Mouse (Mus musculus) layer of hippocampus, adult 11-12 months (tissue): ENCODE measurements around the gene Nsf.
"Not testable (repeated sequence)": the region's sequence is repeated elsewhere in the genome, so short reads cannot be mapped to it uniquely, and the experiment has no call there.

Experiments used
- DNase-seq: peaks from one replicate; pipeline ENCODE4 v3.0.0; 2022; ENCODE audit warnings: low spot score

Gene Nsf

GRCm38 (mm10) chr11:103892831-103893230, 61.0 kb downstream of the Nsf start:
- DNase-seq, result no peak

DNA sequence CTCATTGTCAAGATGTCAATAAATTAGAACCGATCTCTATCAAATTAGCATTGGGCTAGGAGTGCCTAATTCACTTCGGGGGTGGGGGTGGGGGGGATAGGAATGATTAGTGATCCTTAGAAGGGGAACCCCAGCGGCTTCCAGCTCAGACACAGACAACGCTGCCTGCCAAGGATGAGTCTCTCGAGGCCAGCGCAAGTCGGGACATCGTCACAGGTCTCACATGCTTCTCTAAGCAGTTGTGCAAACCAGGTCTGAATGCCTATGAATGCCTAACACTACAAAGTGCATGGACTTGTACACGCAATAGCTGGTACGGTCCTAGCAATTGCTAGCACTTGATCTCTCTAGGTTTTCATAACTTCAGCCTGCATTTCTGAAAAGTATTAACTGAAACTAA, 62.1 kb downstream of the Nsf start:
- no peak for DNase-seq

DNA sequence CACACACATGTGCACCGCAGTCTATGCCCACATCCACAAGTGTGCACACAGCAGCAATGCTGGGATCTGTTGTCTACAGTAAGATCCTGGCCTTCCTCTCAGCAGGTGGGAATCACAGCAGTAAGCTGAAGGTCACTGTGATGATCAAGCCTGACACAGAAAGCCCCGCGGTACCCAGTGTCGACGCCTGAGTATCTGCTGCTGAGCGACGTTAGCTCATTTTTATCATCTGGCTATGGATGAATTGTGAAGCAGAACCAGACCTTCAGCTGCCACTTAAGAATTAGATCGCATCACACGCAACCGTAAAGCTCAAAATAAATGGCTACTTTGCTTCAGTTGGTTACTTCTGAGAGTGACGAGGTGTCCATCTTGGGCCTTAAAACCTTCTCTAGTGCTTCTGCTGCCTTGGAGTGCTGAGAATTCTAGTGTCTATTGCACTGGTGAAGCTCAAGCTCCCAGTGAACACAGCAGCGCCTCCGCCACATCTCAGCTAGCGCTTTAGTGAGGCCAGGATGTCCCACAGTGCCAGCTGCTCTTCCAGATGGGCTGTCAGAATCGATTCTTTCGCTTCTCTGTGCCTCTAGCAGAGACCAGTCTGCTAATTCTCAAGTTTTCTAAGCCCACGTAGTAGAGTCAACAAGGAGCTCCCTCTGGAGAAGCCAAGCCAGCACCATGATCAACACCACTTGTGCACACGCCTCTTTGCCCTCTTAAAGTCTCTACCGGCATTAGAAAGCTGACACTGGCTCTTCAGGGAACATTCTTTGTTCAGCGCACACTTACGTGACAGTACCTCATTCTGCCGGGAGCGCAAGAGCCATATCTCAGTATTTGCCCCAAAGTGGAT, 63.3 kb downstream of the Nsf start:
- peak; percentile 45 for DNase-seq

DNA sequence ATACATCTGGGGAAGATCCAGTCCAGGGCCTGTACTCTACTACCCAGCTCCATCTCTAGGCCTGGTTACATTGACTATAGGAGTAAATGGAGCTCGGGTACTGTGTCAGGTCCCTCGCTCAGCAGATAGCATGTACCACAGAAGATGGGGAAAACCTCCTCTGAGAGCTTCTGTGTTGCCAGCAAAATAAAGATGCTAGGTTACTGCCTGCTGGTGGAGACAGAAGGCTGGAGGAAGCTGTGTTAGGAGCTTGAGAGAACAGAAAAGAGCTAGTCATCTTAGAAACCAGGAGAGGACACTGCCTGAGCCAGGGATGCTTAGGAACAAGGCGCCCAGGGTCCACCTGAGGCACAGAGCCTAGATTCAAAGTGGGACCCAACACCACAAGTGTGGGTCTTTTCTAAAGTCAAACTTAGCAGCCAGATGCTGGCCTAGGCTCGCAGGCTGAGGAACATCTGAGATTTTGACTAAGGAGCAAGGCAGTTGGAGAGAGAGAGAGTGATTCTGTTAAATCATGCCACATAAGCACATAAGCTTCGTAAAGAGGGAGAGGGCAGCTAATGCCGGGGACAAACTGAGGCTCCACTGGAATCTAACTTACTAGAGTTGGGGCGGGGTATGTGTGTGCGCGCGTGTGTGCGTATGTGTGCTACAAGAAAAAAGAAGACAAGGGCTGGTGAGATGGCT, 66.0 kb downstream of the Nsf start:
- DNase-seq, result no peak

DNA sequence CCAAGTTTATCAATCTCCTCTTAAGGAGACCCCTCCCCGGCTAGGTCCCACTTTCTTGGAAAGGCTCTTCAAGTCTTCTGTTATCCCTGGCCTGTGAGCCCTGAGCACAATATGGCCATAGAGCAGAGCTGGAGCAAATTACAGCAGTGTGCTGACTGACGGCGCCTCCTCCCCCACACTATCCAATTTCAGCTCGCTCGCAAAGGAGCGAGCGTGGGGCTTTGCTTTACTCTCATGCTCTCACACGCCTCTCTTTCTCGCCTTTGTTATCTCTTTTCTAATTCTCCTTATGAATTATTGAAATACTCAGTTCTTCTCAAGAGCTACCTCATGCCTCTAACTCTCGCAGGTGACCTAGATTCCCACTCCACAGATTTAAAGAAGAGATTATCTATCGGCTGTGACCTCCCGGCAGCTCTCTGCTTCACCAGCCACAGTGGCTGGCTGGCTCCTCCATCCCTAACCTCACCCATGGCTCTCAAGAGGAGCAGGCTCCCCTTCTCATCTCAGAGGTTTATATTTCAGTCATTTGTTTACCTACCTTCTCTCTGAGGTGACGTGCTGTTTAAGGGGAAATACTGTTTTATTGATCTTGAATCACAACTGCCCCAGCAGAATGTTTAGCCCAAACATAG, 69.0 kb downstream of the Nsf start:
- no peak for DNase-seq

GRCm38 (mm10) chr11:103883793-103884192, 70.1 kb downstream of the Nsf start:
- DNase-seq, result no peak

GRCm38 (mm10) chr11:103879476-103879875, 74.4 kb downstream of the Nsf start:
- not testable (repeated sequence) for DNase-seq

- no peak for DNase-seq
Measured at GRCm38 (mm10) chr11:103878441-103878840, 75.4 kb downstream of the Nsf start.

GRCm38 (mm10) chr11:103870352-103870751, 83.5 kb downstream of the Nsf start:
- DNase-seq, result no peak

DNA sequence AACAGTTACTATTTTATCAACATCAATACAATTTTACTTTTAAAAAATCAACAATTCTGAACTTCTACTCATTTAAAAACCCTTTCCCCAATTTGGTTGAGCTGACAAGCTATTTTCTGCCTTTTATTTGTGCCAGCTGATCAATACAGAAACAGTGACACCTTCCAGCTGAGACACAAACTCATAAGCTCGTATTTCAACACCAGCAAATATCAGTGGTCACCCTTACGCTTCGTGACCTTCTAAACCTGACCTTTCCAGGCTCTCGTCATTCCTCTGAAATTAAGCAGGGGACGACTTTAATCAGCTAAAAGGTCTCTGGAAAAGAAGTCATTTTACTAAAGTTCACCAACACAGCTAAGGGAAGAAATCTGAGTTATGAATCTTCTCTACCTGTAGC, 86.2 kb downstream of the Nsf start:
- no peak for DNase-seq

- no peak for DNase-seq
Measured at GRCm38 (mm10) chr11:103865346-103865745, 88.5 kb downstream of the Nsf start.

DNA sequence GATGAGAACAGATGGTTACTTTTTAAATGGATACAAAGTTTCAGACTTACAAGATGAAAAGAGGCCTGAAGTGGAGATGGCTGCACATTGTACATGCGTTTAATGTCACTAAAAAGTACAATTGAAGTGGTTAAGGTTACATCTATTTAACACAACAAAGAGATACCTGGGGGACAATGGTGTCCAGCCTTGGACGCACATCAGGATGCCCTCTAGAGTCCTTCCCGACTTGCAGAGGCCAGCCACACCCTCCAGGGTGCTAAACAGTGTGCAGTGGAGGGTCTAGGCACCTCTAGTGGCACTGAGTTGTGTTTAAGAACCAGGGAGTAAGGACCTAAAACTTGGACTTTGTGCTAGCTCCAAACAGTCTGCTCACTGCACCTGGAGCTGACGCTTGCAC, 89.4 kb downstream of the Nsf start:
- DNase-seq, result no peak

DNA sequence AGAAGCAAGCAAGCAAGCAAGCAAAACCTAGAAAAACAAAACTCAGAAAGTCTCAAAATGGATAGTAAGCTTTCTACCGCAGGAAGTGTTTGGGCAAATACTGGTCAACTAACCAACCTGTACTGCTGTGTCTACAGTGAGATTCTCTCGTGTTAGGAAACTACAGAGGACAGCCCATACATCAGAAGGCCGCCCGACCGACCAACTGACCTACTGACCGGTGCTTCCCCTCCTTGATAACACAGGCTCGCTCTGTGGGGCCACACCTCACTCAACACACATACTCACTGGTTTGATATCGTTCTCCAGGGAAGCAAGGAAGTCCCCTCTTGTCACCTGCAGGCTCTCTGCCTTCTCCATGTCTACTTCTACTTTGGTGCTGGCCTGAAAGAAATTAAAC, 90.9 kb downstream of the Nsf start:
- DNase-seq, result no peak

- no peak for DNase-seq
Measured at GRCm38 (mm10) chr11:103859933-103860610, 93.8 kb downstream of the Nsf start.

DNA sequence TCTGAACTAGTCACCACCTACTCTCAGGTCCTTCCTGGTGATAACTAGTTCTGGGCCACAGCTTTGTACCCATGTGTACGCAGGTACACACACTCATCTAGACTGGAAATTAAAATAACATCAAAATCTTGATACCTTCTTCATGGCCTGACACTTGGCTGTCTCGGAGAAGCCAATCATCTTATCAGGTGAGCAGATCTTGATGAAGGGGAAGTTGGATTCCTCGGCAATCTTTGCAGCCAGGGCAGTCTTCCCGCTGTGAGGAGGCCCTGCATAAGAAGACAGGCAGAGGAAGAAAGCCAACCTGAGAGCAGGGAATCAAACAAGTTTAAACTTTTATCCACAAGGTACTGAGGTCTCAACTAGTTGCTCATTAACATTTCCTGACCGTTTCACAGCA, 95.1 kb downstream of the Nsf start:
- no peak for DNase-seq

DNA sequence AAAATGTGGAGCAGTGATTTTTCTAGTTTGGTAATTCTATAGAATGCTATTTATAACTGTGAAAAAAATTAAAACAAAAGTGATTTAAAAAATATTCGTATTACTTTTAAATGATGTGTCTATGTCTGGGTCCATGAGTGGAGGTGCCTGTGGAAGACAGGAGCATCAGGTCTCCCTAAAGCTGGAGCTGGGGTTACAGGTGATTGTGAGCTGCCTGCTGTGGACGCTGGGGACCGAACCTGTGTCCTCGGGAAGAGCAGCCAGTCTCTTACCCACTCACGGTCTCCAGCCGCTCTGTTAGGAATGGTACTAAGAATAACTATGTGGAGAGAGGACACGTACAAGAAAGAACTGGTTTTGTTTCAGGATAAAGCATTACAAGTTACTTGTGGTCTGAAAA, 97.2 kb downstream of the Nsf start:
- DNase-seq, result no peak

GRCm38 (mm10) chr11:103854294-103854693, 99.6 kb downstream of the Nsf start:
- no peak for DNase-seq

DNA sequence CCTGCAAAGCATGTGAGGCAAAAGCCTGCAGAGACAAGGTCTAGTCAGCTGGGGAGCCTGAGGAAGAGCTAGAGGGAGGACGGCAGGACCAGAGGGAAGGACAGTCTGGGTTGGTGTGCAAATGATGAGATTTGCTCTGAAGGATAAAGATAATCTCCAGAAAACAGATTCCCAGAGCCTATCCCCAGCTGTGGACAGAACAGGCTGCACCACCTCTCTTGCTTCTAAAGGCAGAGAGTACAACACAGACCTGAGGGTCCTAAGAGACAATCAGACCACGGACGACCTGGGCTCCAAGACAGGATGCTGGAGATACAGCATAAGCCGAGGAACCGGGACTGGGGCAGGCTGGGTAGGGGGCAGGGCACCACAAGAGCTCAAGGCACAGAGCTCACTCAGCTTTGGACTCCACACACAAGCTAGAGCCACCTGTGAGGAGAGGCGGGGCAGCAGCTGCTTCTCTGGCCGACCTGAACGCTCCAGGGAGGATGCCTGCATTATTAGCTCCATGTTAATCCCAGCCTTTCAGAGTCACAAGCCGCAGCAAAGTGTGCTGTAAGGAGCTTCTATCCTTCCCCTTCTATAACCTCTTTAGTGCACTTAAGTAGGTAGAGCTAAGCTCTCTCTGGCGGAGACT, 100.5 kb downstream of the Nsf start:
- DNase-seq, result no peak

GRCm38 (mm10) chr11:103852590-103853283, 101.1 kb downstream of the Nsf start:
- no peak for DNase-seq

DNA sequence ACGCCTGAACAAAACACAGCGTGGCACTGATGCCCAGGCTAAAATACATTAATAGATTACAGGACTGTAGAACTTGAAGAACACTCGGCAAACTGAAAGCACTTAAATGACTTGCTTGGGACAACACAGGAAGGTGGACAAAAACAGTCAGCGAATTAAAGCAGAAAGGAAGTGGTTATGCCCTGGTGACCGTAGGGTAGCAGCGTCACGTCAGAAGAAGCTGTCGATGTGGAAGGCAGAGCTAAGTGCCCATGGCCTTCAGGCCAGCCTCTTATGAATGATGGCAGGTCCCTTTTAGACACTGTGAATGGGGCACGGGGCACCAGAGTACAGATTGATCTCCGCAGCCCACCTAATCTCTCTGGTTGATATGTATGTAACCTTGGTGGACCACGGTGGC, 105.6 kb downstream of the Nsf start:
- no peak for DNase-seq

DNA sequence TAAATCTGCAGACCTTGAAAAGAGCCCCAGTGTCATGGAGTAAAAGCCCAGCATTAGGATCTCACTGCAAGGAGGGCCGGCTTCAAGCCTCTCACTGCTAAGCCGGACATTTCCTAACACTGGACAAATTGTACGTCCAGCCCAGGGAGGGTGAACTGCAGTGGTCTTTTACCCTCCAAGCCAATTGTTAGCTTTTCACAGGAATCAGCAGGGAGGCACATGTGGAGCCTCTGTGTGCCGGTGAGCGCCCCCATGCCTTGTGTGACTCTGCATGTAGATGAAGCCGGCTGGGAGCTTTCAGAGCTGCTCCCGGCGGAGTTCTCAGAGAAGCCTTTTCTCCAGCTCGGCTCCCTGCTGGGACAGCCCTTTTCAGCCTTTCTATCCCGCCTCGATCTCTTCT, 113.0 kb downstream of the Nsf start:
- peak; percentile 43 for DNase-seq
